Mouse (Mus musculus): ENCODE measurements at regions not wholly inside any gene's neighbourhood (a gene's known extent, or its start where the extent isn't known, plus 50 kb on each side); places are given as distances from the start of the nearest gene placed in this dataset.

GRCm38 (mm10) chr16:76626142-76626541 lies 252.5 kb upstream of the Nrip1 start:
- TF ChIP-seq CTCF (IDR thresholded peaks at IDR 0.05; ENCODE audit: low read depth) (no peak), EP300 (IDR thresholded peaks at IDR 0.05; ENCODE audit: low read depth) (no peak)

All from heart, postnatal 0 days (tissue).